Mouse (Mus musculus): ENCODE results near the gene Hist3h2a. TPM values are rescaled to one million over a fixed set of nuclear protein-coding genes. Genes with fewer than 3 reads are reported as not detected.

Gene Hist3h2a
- polyA plus RNA-seq, 1 experiment from 2014 or later: 13.7 TPM

DNA sequence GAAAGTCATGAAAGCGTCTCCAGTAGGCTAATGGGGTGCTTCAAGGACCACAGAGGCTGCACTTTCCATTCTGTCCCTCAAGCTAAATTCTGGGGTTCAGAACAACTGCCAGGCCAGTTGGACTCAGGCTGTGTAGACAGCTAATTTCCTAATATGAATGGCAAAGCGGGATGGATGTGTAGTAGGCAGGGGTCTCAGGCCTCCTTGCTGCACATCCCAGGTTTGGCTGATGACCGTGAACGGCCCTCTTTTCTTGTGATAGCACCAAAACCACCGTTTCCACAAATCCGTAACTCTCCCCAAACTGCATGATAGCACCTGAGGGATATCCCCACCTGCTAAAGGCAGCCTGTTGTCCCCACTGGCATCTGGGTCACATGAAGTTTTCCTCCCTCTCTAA, 4.1 kb downstream of the Hist3h2a start:
- WGBS (ENCODE audit: insufficient replicate concordance): 78% methylated on average over 6 of the region's 6 CpGs
- no peak for DNase-seq
- Histone ChIP-seq H3K4me2 (peak overlapping the region; percentile 95), H3K4me1 (replicated peaks) (peaks cover 56% of the 10 kb centered on the region), H3K27me3 (peaks cover 27% of the 10 kb centered on the region), H3K27ac (peak overlapping the region; percentile 100), H3K9me3 (replicated peaks) (peaks cover 10% of the 10 kb centered on the region), H3K36me3 (peaks cover 23% of the 10 kb centered on the region), H3K4me3 (replicated peaks) (peak overlapping the region; percentile 93), H3K9ac (peak overlapping the region; percentile 99; the same call in 1 of the 2 replicates)
- ATAC-seq (ENCODE audit: low read depth): no peak

DNA sequence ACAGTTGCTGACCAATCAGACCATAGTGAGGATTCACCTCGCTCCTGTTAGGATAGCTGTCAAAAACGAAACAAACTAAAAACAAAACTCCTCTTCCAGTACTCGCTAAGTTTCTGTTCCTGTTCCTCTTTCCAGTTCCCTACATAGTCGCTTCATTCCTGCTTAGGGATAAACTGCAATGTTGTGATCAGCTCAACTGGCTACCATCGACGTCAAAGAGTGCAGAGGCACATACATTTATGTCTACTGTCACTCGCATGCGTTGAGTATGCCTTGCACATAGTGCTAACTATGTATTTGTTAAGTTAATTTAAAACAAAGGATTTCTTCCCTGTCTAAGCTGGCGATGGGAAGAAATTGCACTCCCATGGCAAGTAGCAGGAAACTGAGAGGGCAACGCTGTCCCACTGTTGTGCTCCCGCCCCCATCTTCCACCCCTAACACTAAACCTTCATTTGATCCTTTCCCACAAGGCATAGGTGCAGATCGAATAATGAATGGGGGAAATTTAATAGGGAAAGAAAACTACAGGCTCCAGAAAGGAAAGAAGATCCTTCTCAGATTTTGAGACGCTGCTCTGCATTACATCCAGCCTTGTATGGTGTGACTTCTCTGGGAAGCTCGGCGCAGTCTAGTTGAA, 4.8 kb downstream of the Hist3h2a start:
- DNase-seq (no peak), ATAC-seq (ENCODE audit: low read depth) (no peak)
- Histone ChIP-seq H3K4me3 (replicated peaks) (peak overlapping the region; percentile 93), H3K27me3 (peaks cover 35% of the 10 kb centered on the region), H3K4me2 (peak overlapping the region; percentile 95), H3K9me3 (replicated peaks) (peaks cover 10% of the 10 kb centered on the region), H3K9ac (peak overlapping the region; percentile 99), H3K36me3 (peaks cover 23% of the 10 kb centered on the region), H3K4me1 (replicated peaks) (peaks cover 57% of the 10 kb centered on the region), H3K27ac (peak overlapping the region; percentile 100)
- WGBS (ENCODE audit: insufficient replicate concordance): 14% methylated on average over 15 of the region's 15 CpGs

- WGBS (ENCODE audit: insufficient replicate concordance): 3% methylated on average over 40 of the region's 40 CpGs
- Histone ChIP-seq H3K4me1 (replicated peaks) (peaks cover 62% of the 10 kb centered on the region), H3K9me3 (replicated peaks) (peaks cover 10% of the 10 kb centered on the region), H3K27me3 (peaks cover 35% of the 10 kb centered on the region), H3K9ac (peak overlapping the region; percentile 99), H3K4me3 (replicated peaks) (peak overlapping the region; percentile 93), H3K4me2 (peak overlapping the region; percentile 95), H3K36me3 (peaks cover 23% of the 10 kb centered on the region), H3K27ac (peak overlapping the region; percentile 100)
- DNase-seq (peak; percentile 85), ATAC-seq (ENCODE audit: low read depth) (peak; percentile 90)
These were observed 5.5 kb downstream of the Hist3h2a start for GRCm38 (mm10) chr11:58959921-58960465.

DNA sequence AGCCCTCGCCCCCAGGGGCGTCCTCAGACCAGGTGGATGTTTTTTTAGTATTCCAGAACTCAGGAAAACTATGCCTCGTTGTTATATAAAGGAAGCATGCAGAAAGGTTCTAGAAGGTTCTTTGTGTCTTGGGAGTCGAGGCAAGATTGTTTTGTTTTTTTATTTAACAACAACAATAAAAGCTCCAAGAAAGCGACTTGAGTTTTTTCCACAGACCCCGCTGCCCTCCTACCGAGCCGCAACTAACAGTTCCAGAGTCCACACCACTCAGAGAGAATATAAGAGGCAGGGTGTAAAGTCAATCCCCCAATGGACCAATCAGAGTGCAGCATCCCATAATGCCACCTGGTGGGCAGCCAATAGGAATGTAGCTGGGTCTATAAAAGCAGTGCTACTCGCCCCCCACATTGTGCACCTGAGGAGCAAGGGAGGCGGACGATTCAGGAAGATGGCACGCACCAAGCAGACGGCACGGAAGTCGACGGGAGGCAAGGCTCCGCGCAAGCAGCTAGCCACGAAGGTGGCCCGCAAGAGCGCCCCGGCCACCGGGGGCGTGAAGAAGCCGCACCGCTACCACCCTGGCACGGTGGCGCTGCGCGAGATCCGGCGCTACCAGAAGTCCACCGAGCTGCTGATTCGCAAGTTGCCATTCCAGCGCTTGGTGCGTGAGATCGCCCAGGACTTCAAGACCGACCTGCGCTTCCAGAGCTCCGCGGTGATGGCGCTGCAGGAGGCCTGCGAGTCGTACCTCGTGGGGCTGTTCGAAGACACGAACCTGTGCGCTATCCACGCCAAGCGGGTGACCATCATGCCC, 7.1 kb downstream of the Hist3h2a start:
- 52% methylated on average over 50 of the region's 50 CpGs for WGBS (ENCODE audit: insufficient replicate concordance)
- Histone ChIP-seq H3K36me3 (peaks cover 20% of the 10 kb centered on the region), H3K4me1 (replicated peaks) (peaks cover 66% of the 10 kb centered on the region), H3K9me3 (replicated peaks) (peaks cover 10% of the 10 kb centered on the region), H3K27me3 (peaks cover 35% of the 10 kb centered on the region), H3K4me2 (no peak overlapping the region), H3K9ac (no peak overlapping the region), H3K4me3 (replicated peaks) (no peak overlapping the region), H3K27ac (no peak overlapping the region)
- ATAC-seq (ENCODE audit: low read depth) (no peak), DNase-seq (no peak)

DNA sequence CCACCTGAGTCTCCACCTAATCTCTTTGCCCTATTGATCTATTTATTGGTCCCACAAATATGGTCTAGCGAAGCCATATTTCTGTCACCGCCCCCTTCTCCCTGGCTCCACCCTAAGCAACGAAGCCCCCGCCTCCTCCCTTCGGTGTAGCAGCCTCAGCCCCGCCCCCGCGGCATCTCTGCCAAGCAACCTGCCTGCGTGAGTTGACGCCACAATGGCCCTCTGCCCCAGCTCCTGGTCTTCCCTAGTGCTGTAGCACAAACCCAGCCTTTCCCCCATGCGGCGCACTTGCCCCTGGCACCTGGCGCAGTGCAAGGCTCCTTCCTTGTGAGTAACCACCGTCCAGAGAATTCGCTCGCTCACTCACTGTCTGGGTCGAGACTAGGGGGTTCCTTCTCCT, 9.1 kb downstream of the Hist3h2a start:
- peak overlapping the region; percentile 12; the same call in 1 of the 2 replicates for H3K4me2 ChIP-seq
- H3K9ac ChIP-seq: no peak overlapping the region
- peaks cover 51% of the 10 kb centered on the region for H3K4me1 ChIP-seq (replicated peaks)
- 31% methylated on average over 17 of the region's 17 CpGs for WGBS (ENCODE audit: insufficient replicate concordance)
- ATAC-seq (ENCODE audit: low read depth) (no peak), DNase-seq (no peak)
- peaks cover 10% of the 10 kb centered on the region for H3K9me3 ChIP-seq (replicated peaks)
- H3K27ac ChIP-seq: no peak overlapping the region
- H3K4me3 ChIP-seq (replicated peaks): no peak overlapping the region
- H3K27me3 ChIP-seq: peaks cover 35% of the 10 kb centered on the region
- H3K36me3 ChIP-seq: peaks cover 2% of the 10 kb centered on the region; the same call in 1 of the 2 replicates

GRCm38 (mm10) chr11:58964216-58964615, 9.7 kb downstream of the Hist3h2a start:
- Histone ChIP-seq H3K4me2 (no peak overlapping the region), H3K36me3 (0 out of 2 replicates have a peak, but pooled peaks cover 3% of the 10 kb centered on the region), H3K9me3 (replicated peaks) (peaks cover 10% of the 10 kb centered on the region), H3K27ac (no peak overlapping the region), H3K4me1 (replicated peaks) (peaks cover 50% of the 10 kb centered on the region), H3K27me3 (peaks cover 35% of the 10 kb centered on the region), H3K4me3 (replicated peaks) (no peak overlapping the region), H3K9ac (no peak overlapping the region)
- no peak for ATAC-seq (ENCODE audit: low read depth)
- DNase-seq: no peak
- 76% methylated on average over 7 of the region's 7 CpGs for WGBS (ENCODE audit: insufficient replicate concordance)

DNA sequence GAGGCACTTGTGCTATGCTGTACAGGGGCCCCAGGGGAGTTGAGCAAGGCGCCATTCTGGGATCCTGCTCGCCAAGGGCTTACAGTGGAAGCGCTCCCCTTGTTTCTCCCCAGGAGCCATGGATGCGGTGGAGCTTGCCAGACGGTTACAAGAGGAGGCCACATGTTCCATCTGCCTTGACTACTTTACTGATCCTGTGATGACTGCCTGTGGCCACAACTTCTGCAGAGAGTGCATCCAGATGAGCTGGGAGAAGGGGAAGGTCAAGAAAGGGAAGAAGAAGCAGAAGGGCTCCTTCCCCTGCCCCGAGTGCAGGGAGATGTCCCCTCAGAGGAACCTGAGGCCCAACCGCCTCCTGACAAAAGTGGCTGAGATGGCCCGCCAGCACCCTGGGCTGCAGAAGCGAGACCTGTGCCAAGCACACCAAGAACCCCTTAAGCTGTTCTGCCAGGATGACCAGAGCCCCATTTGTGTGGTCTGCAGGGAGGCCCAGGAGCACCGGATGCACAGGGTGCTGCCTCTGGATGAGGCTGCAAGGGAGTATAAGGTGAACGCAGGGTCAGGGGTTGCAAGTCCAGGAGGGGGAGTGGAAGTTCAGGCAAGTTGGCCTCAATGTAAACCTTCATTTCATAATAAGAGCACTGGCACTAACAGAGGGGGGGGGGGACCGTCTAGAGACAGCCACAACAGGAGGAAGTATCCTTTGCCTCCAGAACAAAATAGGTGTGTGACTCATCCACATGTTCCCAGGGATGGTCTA, 10.7 kb downstream of the Hist3h2a start:
- Histone ChIP-seq H3K4me1 (replicated peaks) (peaks cover 49% of the 10 kb centered on the region), H3K4me2 (0 out of 2 replicates have a peak overlapping the region, but pooled peaks have one; percentile 11), H3K9ac (no peak overlapping the region), H3K27ac (0 out of 2 replicates have a peak overlapping the region, but pooled peaks have one; percentile 18), H3K36me3 (peaks cover 5% of the 10 kb centered on the region; the same call in 1 of the 2 replicates), H3K4me3 (replicated peaks) (no peak overlapping the region), H3K9me3 (replicated peaks) (peaks cover 10% of the 10 kb centered on the region), H3K27me3 (peaks cover 35% of the 10 kb centered on the region)
- 39% methylated on average over 12 of the region's 12 CpGs for WGBS (ENCODE audit: insufficient replicate concordance)
- DNase-seq (no peak), ATAC-seq (ENCODE audit: low read depth) (peak; percentile 30; the same call in 1 of the 2 replicates)

GRCm38 (mm10) chr11:58967346-58967745, 12.9 kb downstream of the Hist3h2a start:
- H3K36me3 ChIP-seq: peaks cover 26% of the 10 kb centered on the region
- peaks cover 20% of the 10 kb centered on the region for H3K27me3 ChIP-seq
- no peak overlapping the region for H3K27ac ChIP-seq
- no peak overlapping the region for H3K4me2 ChIP-seq
- ATAC-seq (ENCODE audit: low read depth) (no peak), DNase-seq (no peak)
- H3K4me1 ChIP-seq (replicated peaks): peaks cover 44% of the 10 kb centered on the region
- no peaks in the 10 kb centered on the region for H3K9me3 ChIP-seq (replicated peaks)
- no peak overlapping the region for H3K4me3 ChIP-seq (replicated peaks)
- no peak overlapping the region for H3K9ac ChIP-seq
- WGBS (ENCODE audit: insufficient replicate concordance): 88% methylated on average over 1 of the region's 1 CpGs

DNA sequence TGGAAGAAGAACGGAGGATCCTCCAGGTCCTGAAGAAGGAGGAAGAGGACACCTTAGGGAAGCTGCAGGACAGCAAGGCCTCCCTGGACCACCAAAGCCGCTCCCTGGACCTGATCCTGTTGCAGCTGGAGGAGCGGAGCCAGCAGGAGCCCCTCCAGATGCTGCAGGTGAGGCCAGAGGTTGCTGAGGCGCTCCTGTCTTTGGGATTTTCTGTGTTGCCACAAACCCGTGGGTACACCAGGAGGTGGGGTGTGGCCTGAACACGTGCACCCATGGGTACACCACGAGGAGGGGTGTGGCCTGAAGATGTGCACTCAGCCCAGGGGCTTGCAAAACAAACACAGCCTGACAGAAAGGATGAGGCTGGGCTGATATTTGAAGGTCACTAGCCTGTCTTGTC, 14.1 kb downstream of the Hist3h2a start:
- Histone ChIP-seq H3K4me2 (no peak overlapping the region), H3K4me3 (replicated peaks) (no peak overlapping the region), H3K9ac (no peak overlapping the region), H3K27ac (no peak overlapping the region), H3K9me3 (replicated peaks) (no peaks in the 10 kb centered on the region), H3K4me1 (replicated peaks) (peaks cover 39% of the 10 kb centered on the region), H3K27me3 (peaks cover 8% of the 10 kb centered on the region), H3K36me3 (peaks cover 26% of the 10 kb centered on the region)
- 60% methylated on average over 7 of the region's 7 CpGs for WGBS (ENCODE audit: insufficient replicate concordance)
- no peak for DNase-seq
- ATAC-seq (ENCODE audit: low read depth): no peak

DNA sequence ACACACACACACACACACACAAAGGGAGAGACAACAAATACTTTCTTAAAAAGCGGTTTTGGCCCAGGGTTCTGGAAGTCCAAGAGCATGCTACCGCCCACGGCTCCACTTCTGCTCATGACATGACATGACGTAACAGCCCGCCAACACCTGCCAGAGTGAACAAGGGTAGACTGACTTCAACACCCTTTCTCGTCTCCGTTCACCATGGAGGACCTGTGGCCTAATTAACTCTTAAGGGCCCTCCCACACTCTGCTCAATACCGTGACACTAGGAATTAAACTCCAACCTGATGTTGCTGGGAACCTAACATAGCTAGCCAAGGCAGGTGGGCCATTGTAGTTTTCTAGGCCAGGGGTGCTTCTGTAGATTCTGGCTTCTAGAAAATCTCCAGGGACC, 14.5 kb downstream of the Hist3h2a start:
- H3K36me3 ChIP-seq: peaks cover 26% of the 10 kb centered on the region
- H3K9ac ChIP-seq: no peak overlapping the region
- peaks cover 37% of the 10 kb centered on the region for H3K4me1 ChIP-seq (replicated peaks)
- no peak overlapping the region for H3K4me2 ChIP-seq
- H3K4me3 ChIP-seq (replicated peaks): no peak overlapping the region
- no peak overlapping the region for H3K27ac ChIP-seq
- no peaks in the 10 kb centered on the region for H3K9me3 ChIP-seq (replicated peaks)
- DNase-seq (no peak), ATAC-seq (ENCODE audit: low read depth) (no peak)
- WGBS (ENCODE audit: insufficient replicate concordance): 77% methylated on average over 8 of the region's 8 CpGs
- peaks cover 3% of the 10 kb centered on the region; the same call in 1 of the 2 replicates for H3K27me3 ChIP-seq

GRCm38 (mm10) chr11:58969659-58970058, 15.2 kb downstream of the Hist3h2a start:
- Histone ChIP-seq H3K27me3 (no peaks in the 10 kb centered on the region), H3K27ac (no peak overlapping the region)
- ATAC-seq (ENCODE audit: low read depth): no peak

More at GRCm38 (mm10) chr11:58969659-58970058, 15.2 kb downstream of the Hist3h2a start:
- H3K9ac ChIP-seq: no peak overlapping the region
- peaks cover 42% of the 10 kb centered on the region for H3K4me1 ChIP-seq (replicated peaks)
- no peak overlapping the region for H3K4me3 ChIP-seq (replicated peaks)
- H3K9me3 ChIP-seq (replicated peaks): no peaks in the 10 kb centered on the region
- peaks cover 29% of the 10 kb centered on the region for H3K36me3 ChIP-seq
- WGBS (ENCODE audit: insufficient replicate concordance): 65% methylated on average over 6 of the region's 6 CpGs
- no peak overlapping the region for H3K4me2 ChIP-seq
- no peak for DNase-seq
